Mouse (Mus musculus) c-Kit-negative CD71-positive TER-119-positive erythroid progenitor cells, embryonic 14.5 days (primary cell): ENCODE data around the gene Aprt.

Source experiments
- DNase-seq: peaks from one replicate; pipeline ENCODE4 v3.0.0-alpha.2; 2013; ENCODE audit warnings: low read depth, low spot score

The Aprt gene

DNA sequence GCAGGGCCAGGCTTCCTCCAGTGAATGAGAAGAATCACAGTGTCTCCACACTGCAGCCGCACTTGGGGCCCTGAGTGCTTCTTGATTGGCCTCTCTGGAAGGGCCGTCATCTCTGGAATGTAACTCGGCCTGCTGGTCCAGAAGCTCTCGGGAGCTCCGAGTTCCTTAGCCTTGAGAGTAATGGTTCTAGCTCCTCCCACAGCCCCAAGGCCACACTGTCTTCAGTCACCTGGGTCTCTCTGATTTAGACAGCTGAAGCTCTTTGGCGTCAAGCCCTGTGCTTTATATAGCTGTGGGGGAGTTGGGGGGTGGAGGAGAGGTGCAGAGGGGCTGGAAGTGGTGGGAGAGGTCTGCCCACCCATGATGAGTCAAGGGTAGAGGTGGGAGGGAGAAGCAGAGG, 39.7 kb downstream of the Aprt start:
- DNase-seq = no peak

DNA sequence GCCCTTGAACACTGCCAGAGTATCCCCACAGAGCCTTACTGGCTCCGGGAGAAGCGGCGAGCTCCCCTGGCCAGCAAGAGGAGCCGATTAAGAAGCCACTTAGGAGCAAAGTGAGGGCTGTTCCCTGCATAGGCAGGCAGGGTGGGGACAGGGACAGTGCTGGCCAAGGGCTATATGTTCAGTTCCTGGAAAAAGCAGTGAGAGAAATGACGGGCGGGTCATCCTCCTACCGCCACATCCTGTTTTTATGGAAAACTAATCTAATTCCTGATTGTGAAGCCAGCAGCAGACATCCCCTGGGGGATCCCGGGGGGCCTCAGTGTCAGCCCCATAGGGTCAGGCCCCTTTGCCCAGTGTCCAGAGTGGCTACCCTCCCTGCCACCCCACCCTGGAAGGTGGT, 45.4 kb downstream of the Aprt start:
- DNase-seq = no peak

DNA sequence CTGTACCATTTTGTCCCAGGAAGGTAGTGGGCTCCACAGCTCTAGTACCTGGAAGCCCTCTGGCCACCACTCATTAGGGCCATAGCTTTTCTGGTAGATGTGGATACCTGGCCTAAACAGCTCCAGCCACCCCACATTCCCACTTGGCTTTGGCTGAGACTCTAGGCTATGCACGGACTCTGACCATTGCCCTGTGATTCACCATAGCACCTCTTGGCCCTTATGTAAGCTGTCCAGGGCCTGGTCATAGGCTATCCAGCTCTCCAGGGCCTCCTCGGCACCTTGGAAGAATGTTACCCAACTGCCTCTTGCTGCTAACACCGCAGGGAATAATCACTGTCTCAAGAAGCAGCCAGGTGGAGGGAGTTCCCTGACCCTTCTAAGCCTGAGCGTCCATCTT, 47.5 kb downstream of the Aprt start:
- no peak for DNase-seq

DNA sequence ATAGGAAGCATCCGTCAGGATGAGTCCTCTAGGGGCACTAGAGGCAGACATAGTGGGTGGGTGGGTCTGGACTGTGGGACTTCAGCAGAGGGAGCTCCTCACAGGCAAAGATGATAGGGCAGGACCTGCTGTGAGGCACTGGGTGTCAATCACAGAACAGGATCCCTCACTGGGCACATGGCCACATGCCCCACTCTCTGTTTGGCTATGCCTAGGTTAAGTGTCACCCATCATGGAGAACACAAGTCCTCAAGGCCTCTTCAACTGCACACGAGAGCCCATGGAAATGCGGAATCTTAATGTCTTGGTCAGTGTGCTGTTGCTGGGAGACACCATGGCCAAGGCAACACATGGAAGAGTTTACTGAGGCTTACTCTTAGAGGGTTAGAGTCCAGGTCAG, 48.8 kb downstream of the Aprt start:
- DNase-seq = no peak

DNA sequence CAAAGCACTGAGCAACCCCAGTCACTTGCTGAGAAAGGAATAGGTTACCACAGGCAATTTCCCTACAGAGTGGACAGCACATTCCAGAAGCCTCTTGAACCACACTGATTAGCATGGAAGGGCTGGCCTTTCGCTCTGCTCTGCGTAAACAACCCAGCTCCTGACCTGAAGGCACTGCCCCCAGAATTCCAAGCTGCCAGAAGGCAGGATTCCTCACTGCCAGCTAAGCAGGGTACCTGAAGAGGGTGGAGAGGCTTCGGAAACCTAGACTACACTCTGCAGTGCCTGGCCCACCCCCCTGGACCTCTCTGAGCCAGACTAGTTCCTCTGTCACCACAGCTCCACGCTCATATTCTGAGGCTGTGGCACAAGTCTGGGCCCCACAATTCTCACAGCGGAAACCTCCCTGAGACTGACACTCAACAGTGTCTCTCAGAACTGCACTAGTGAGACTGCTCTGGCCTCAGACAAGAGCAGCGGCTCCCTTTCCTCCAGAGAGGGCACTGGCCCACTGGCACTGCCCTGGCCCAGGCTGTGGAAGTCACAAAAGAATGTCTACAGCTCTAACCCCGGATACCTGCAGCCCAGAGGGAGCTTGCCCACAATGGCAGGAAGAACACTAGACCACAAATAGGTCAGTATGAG, 50.1 kb downstream of the Aprt start:
- no peak for DNase-seq

DNA sequence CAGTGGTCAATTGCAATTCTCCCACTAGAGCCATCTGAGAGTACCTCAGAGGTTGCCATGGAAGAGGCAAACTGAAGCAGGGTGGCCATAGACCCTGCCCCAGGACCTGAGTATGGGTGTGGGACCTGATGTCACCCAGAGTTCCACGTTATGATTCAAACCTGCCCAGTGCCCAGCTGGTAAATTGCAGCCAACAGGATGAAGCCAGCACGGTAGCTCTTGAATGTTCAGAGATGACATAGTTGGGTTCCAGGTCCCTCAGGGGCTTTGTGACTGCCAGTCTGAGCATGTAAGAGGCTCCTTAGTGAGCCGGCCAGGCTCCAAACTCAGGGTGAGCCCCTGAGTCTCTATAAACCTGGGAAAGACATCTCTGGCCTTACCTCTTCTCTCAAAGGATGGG, 50.6 kb downstream of the Aprt start:
- DNase-seq = no peak

DNA sequence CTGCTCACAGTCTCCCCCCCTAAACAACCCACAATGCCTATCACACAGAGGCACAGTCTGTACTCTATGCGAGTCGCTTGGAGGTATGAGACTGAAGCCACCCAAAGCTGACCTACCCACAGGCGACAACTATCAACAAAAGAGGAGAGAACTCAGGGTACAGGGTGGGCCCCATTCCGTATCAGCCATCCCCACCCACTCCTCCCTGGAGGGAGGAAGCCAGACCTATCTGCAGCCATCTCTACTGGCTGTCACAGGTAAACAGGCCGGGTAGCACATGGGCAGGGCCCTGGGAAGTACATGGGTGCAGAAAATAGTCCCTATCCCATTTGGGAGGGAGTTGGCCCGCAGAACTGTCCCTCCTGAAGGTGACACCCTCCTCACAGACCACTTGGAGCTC, 51.7 kb downstream of the Aprt start:
- no peak for DNase-seq
